In genomic region chr17:12157203-12157602, GRCm38 (mm10) we compare ENCODE assay signal across 24 mouse cellular contexts. TPM values are rescaled to one million over a fixed set of nuclear protein-coding genes. Genes with fewer than 3 reads are reported as not detected.
DNase-seq lines count a peak whose midpoint lies in the region; ATAC-seq and TF ChIP-seq lines count a peak whose summit lies in the region.
"Had no signal": no experiment of that assay in that cellular context is flagged by ENCODE, and none has a peak within 500 bp of the region (broad histone marks: within the 10 kb centered on the region; RNA-seq: fewer than 3 reads in every experiment).

No protein-coding gene starts in this region.

- no peak for TF ChIP-seq CTCF in liver, postnatal 0 days (IDR thresholded peaks at IDR 0.05; ENCODE audit: low read depth)

- peak; percentile 66 to 78 for DNase-seq in cerebellum, postnatal 10 days
- no peak for DNase-seq in cerebellum, adult 8-10 months
- DNase-seq in gastrocnemius, postnatal 25 days, result peak; percentile 35
- no peak for DNase-seq in gastrocnemius, adult 8-10 months (ENCODE audit: low spot score in 2 of 2)
- DNase-seq in liver, embryonic 13.5 days, result no peak
- DNase-seq in liver, postnatal 0 days, result no peak
- DNase-seq in adipocyte (ENCODE audit: low spot score), result peak; percentile 51
- DNase-seq in retina, embryonic 14.5 days (ENCODE audit: low spot score), result no peak
- DNase-seq: adrenal gland, postnatal 25 days; cerebellum, adult 11-12 months; cerebellum, adult 9-11 months; embryo, embryonic 11 days; heart, adult 2 months; kidney, adult 2 months had no signal

- 90% methylated on average over 2 of the region's 2 CpGs for WGBS in liver, embryonic 13.5 days (ENCODE audit: insufficient replicate concordance)
- WGBS in liver, postnatal 0 days (ENCODE audit: insufficient replicate concordance), result 85% methylated on average over 2 of the region's 2 CpGs

- peaks cover 86% of the 10 kb centered on the region for H3K36me3 ChIP-seq in liver, embryonic 13.5 days
- peaks cover 12% of the 10 kb centered on the region for H3K36me3 ChIP-seq in liver, postnatal 0 days (replicated peaks; ENCODE audit: insufficient read depth, low read length)
- H3K36me3 ChIP-seq: intestine, embryonic 15.5 days had no signal

- H3K9me3 ChIP-seq in liver, embryonic 13.5 days (replicated peaks), result no peaks in the 10 kb centered on the region
- no peaks in the 10 kb centered on the region for H3K9me3 ChIP-seq in liver, postnatal 0 days (ENCODE audit: low read length)
- H3K9me3 ChIP-seq: embryonic facial prominence, embryonic 15.5 days; forebrain, embryonic 10.5 days; heart, embryonic 12.5 days; hindbrain, embryonic 10.5 days; intestine, embryonic 15.5 days had no signal

- peak overlapping the region; percentile 20; the same call in 1 of the 2 replicates for H3K27ac ChIP-seq in liver, embryonic 13.5 days
- H3K27ac ChIP-seq in liver, postnatal 0 days (ENCODE audit: low read depth), result no peak overlapping the region
- H3K27ac ChIP-seq: embryonic facial prominence, embryonic 15.5 days; forebrain, embryonic 10.5 days; heart, adult 2 months; hindbrain, embryonic 10.5 days; hindbrain, embryonic 14.5 days; intestine, embryonic 15.5 days had no signal

- H3K27me3 ChIP-seq in liver, embryonic 13.5 days, result no peaks in the 10 kb centered on the region
- H3K27me3 ChIP-seq in liver, postnatal 0 days (ENCODE audit: insufficient read depth, low read length), result no peaks in the 10 kb centered on the region
- H3K27me3 ChIP-seq: embryonic facial prominence, embryonic 15.5 days; heart, embryonic 12.5 days; intestine, embryonic 15.5 days; Patski had no signal

- no peak overlapping the region for H3K4me3 ChIP-seq in liver, embryonic 13.5 days (replicated peaks)
- no peak overlapping the region for H3K4me3 ChIP-seq in liver, postnatal 0 days (ENCODE audit: low read depth, low read length)
- H3K4me3 ChIP-seq: embryonic facial prominence, embryonic 15.5 days; erythroblast, embryonic 14.5 days; forebrain, embryonic 10.5 days; heart, adult 2 months; heart, embryonic 12.5 days; hindbrain, embryonic 10.5 days; intestine, embryonic 15.5 days had no signal

- no peak for TF ChIP-seq EP300 in liver, postnatal 0 days (IDR thresholded peaks at IDR 0.05; ENCODE audit: low read depth)

- peaks cover 35% of the 10 kb centered on the region for H3K4me1 ChIP-seq in liver, embryonic 13.5 days (replicated peaks)
- H3K4me1 ChIP-seq in liver, postnatal 0 days (ENCODE audit: insufficient read depth), result peaks cover 18% of the 10 kb centered on the region
- H3K4me1 ChIP-seq: heart, embryonic 12.5 days; intestine, embryonic 15.5 days had no signal

- no peak overlapping the region for H3K9ac ChIP-seq in liver, embryonic 13.5 days
- H3K9ac ChIP-seq in liver, postnatal 0 days (replicated peaks), result no peak overlapping the region
- H3K9ac ChIP-seq: embryonic facial prominence, embryonic 15.5 days; heart, embryonic 12.5 days; hindbrain, embryonic 14.5 days; intestine, embryonic 15.5 days had no signal

- ATAC-seq in liver, embryonic 13.5 days (ENCODE audit: low read depth), result no peak
- no peak for ATAC-seq in liver, postnatal 0 days
- ATAC-seq: activated CD4-positive, CD25-positive, alpha-beta regulatory T cell, adult 4 months; forebrain, embryonic 14.5 days; intestine, embryonic 15.5 days had no signal

- no peak overlapping the region for H3K4me2 ChIP-seq in liver, embryonic 13.5 days
- no peak overlapping the region for H3K4me2 ChIP-seq in liver, postnatal 0 days (ENCODE audit: low read depth, low read length)
- H3K4me2 ChIP-seq: embryonic facial prominence, embryonic 15.5 days; heart, embryonic 12.5 days; hindbrain, embryonic 14.5 days; intestine, embryonic 15.5 days had no signal

RNA-seq across cellular contexts. Expression of gene Agpat4, which starts 38.7 kb away (rescaled TPM):
- total RNA-seq in gastrocnemius, postnatal 25 days (2021), result 1 to 10 TPM; 2.3 to 2.7 TPM
- 1 to 10 TPM; 1.5 to 1.9 (median 1.8) TPM for total RNA-seq in gastrocnemius, adult 8-10 months (2022)
- polyA plus RNA-seq in liver, embryonic 13.5 days (2015; fragmentation: Nextera tagmentation; extraction: Ambion mirVana), result 27.3 and 28.7 TPM in 2 replicates
- polyA plus RNA-seq in liver, postnatal 0 days (2015; fragmentation: Nextera tagmentation; extraction: Ambion mirVana), result 9.3 and 10.2 TPM in 2 replicates

Comparison
In these comparisons a context has a peak if more than half of its experiments do, and no peak if none do; other contexts are left out.
1. DNase-seq: peak in cerebellum, postnatal 10 days (2 of 2), gastrocnemius, postnatal 25 days (single experiment) and adipocyte (single experiment); none in cerebellum, adult 8-10 months (single experiment), gastrocnemius, adult 8-10 months (0 of 2), liver, embryonic 13.5 days (single experiment), liver, postnatal 0 days (single experiment) and retina, embryonic 14.5 days (single experiment).